Mouse (Mus musculus) MEL-GATA-1-ER (cell line): Measurements from ENCODE around the gene Sall2.
"Not testable (repeated sequence)": the region's sequence is repeated elsewhere in the genome, so short reads cannot be mapped to it uniquely, and the experiment has no call there.

Source experiments
- DNase-seq: peaks from one replicate; pipeline ENCODE4 v3.0.0-alpha.2; 2012; ENCODE audit warnings: low read depth; ENCODE audit errors: extremely low read depth

Gene Sall2

DNA sequence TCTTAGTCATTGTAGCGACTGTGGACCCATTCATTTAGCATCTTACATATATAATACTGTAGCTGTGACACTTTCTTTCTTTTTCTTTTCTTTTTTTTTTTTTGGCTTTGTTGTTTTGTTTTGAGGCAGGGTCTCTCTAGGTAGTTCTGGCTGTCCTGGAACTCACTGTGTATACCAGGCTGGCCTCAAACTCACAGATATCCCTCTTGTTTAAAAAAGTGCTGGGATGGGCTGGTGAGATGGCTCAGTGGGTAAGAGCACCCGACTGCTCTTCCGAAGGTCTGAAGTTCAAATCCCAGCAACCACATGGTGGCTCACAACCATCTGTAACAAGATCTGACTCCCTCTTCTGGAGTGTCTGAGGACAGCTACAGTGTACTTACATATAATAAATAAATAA lies 25.0 kb downstream of the Sall2 start:
- not testable (repeated sequence) for DNase-seq

DNA sequence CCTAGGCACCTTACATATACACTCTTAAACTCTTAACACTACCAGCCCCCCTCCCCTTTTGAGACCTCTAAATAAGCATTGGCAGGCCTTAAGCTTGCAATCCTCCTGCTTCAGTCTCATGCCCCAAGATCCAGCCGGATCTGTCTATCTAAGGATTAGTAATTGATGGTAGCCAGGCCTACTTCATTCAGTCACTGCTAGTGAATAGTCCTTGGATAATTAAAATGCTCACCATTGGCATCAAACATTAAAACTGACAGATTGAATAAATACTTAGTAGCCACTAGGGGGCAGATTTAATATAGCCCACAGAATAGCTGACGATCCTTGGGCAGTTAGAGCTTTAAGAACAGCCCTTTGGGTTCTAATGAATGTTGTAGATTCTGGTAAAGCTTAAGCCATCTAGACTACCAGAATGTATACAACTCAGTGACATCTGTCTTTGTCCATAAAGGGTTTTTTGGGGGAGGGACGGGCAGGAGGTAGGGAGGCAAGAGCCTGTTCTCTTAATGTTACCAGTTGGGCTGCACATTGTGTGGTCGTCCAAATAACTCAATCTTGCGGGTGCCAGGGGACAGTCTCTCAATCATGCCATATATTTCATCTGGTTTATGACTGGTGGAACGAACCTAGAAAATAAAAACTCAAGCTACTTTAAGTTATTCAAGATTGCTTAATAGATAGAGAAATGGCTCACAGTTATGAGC lies 32.9 kb downstream of the Sall2 start:
- DNase-seq, result peak; percentile 28

DNA sequence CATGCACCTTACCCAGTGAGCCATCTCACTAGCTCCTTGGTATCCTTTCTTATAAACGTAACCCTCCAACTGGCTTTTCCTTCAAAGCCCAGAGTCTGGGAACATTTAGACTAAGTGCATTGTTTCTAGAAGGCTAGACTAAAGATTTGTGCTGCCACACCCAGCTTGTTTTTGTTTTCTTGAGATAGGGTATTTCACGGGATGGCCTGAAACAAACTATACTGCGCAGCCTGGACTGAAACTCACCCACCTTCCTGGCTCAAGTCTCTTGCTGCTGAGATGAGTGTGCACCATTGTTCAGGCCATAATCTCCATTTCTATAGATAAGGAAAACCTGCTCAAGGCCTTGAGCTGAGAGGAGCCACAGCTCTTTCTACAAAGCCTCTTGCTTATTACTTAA lies 44.4 kb downstream of the Sall2 start:
- DNase-seq, result no peak

DNA sequence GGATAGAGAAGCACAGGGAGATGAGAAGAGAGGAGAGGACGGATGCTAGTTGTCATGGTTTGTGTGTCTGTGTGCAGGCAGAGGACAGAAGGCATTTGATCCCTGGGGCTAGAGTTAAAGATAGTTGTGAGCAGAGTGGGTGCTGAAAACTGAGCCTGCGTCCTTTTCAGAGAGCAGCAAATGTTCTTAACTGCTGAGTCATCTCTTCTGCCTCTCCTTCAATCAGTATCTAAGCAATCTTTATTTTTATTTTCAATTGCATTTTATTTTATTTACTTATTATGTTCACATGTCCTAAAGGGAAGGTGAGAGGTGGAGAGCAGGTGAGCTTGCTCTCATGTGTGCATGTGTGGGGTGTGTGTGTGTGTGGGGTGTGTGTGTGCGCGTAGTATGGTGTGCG lies 44.9 kb downstream of the Sall2 start:
- DNase-seq, result no peak

DNA sequence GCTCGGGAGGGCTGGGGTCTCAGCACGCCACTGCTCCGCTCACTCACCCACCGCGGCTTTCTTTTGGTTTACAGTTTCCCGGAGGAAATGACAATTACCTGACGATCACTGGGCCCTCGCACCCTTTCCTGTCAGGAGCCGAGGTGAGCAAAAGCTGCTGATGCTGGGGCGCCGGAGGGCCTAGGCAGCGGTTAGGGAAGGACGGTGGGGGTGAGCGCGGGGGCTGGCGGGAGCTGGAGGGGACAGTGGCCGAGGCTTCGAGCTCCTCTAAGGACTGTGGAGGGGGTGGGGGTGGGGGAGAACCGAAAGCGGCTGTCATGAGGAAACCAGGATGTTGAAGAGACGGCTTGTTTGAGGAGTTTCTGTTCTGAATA lies 48.8 kb downstream of the Sall2 start:
- DNase-seq, result no peak

DNA sequence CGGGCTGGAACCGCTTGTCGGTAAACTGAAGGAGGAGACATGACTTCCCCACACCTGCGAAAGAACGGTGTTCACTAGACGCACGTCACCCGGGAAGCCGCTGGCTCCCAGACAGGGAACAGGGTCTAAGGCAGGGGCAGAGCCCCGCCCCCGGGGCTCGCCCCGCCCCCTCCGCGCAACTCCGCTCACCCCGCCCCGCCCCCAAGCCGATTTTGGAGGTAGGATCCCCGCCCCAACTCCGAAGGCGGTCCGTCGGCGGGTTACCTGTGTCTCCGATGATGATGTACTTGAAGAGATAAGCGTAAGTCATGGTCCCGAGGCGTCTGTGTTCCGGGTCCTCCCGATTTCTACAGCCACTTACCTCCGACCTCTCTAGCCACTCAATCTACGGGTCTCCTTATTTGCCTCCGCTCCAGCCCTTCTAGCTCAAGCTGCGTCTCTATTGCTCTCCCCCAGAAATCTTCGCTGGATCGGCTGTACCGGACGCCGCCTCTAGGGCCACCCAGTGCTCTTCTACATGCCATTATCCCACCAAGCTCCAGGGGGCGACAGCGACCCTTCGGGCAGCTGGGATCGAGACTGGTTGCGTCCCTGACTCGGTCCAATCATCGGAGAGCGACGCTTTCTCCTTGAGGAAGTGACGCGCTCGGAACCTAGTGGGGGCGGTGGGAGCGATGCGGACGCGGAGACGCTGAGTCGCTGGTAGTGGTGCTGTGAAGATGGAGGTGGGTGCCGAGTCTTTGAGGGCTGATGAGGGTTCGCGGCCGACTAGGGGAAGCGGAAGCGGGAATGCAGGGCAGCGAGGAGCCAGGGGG lies 49.4 kb downstream of the Sall2 start, which contains the start of the genes Tox4 and Rab2b:
Tox4 (plus strand) TSS at position 215 of the 815 bp plus-strand sequence.
Rab2b (minus strand) TSS at position 614 of the 815 bp plus-strand sequence.
- DNase-seq, result peak; percentile 96

DNA sequence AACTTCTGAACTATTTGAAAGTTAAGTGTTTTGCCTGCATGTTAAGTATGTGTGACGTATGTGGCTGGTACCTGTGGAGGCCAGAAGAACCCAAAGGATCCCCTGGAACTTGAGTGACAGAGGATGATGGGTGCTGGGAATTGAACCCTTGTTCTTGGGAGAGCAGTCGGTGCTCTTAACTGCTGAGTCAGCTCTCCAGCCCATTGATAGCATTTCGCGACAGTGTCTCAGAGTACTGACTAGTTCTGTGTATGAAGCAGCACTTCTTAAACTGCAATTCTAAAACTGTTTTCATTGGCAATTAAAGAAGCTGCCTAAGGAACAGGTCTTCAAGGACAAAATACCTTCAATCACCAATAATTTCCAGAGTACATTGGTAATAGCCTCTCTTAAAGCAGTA lies 51.4 kb downstream of the Sall2 start:
- DNase-seq, result no peak

DNA sequence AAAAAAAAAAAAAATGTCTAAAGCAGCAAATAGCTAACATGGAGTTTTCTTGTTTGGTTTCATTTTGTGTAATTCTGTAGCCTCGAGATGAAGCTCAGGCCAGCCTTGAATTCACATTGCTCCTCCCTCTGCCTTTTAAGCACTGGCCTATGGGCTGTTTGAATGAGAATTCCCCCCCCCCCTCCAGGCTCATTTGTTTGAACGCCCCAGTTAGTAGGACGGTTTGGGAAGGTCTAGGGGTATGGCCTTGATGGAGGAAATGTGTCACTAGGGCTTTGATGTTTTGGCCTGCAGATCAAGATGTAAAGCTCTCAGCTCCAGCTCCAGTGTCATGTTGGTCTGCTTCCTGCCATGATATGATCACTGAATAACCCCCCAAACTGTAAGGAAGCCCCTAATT lies 55.8 kb downstream of the Sall2 start:
- no peak for DNase-seq
